Mouse (Mus musculus): ENCODE measurements around the gene Pde4c. TPM values are rescaled to one million over a fixed set of nuclear protein-coding genes. Genes with fewer than 3 reads are reported as not detected.

The Pde4c gene
- total and polyA plus RNA-seq, 3 experiments: 0.65 to 3.0 TPM; not detected in 1

DNA sequence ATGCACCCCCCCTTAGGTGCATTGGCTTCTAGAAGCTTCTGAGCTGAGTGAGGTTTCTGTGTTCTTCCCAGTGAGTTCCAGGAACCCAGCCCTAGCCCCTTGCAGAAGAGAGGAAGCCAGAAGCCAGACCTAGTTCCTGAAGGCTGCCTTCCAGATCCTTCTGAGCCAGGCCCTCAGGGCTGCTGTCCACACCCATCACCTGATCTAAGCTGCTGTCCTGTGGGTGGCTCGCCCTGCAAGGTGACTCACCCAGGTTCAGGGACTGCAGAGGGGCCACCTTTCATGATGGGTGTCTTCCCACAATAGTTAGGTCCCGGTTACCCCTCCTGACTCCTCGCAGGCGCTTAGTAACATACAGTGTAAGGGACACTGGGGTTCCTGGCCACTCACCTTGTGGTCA lies 44.1 kb upstream of the Pde4c start:
- H3K27ac ChIP-seq (ENCODE audit: control insufficient read depth, low read depth, low read length): no peak overlapping the region
- DNase-seq (ENCODE audit: low read depth, low spot score): no peak
- no peak overlapping the region for H3K9ac ChIP-seq (ENCODE audit: control insufficient read depth, low read depth, low read length, poor library complexity, severe bottlenecking)
- no peaks in the 10 kb centered on the region for H3K9me3 ChIP-seq (replicated peaks; ENCODE audit: insufficient read depth, low read length)
- H3K27me3 ChIP-seq (ENCODE audit: control insufficient read depth in 1 of 2, insufficient read depth in 2 of 2, low read length in 2 of 2): peaks cover 0 to 1% of the 10 kb centered on the region in 2 experiments; a peak in 1 of 4 replicates
- H3K79me2 ChIP-seq (ENCODE audit: control insufficient read depth, insufficient read depth, low read length, poor library complexity): peaks cover 14% of the 10 kb centered on the region
- TF ChIP-seq POLR2A (IDR thresholded peaks at IDR 0.05; ENCODE audit: control insufficient read depth in 1 of 2, insufficient read depth in 1 of 2, low read depth in 1 of 2, low read length in 2 of 2, poor library complexity in 1 of 2): 0 out of 4 replicates have a peak, but pooled peaks of 1 of the 2 experiments have one; percentile 4
- TF ChIP-seq TBP (IDR thresholded peaks at IDR 0.05; ENCODE audit: low read depth, low read length): no peak
- H3K36me3 ChIP-seq (ENCODE audit: control insufficient read depth in 1 of 2, insufficient read depth in 2 of 2, low read length in 2 of 2): peaks cover 0 to 10% of the 10 kb centered on the region in 2 experiments; a peak in 2 of 4 replicates
- H3K4me3 ChIP-seq (ENCODE audit: control insufficient read depth in 1 of 2, insufficient read depth in 1 of 2, low read depth in 2 of 2, low read length in 2 of 2): no peak overlapping the region
- peaks cover 2 to 11% of the 10 kb centered on the region in 2 experiments; a peak in 3 of 4 replicates for H3K4me1 ChIP-seq (ENCODE audit: control insufficient read depth in 1 of 2, insufficient read depth in 2 of 2, low read length in 2 of 2)

- H3K27ac ChIP-seq (ENCODE audit: control insufficient read depth, low read depth, low read length): no peak overlapping the region
- no peak for DNase-seq (ENCODE audit: low read depth, low spot score)
- peaks cover 2 to 5% of the 10 kb centered on the region in 2 experiments; a peak in 2 of 4 replicates for H3K4me1 ChIP-seq (ENCODE audit: control insufficient read depth in 1 of 2, insufficient read depth in 2 of 2, low read length in 2 of 2)
- H3K4me3 ChIP-seq (ENCODE audit: control insufficient read depth in 1 of 2, insufficient read depth in 1 of 2, low read depth in 2 of 2, low read length in 2 of 2): no peak overlapping the region
- H3K27me3 ChIP-seq (ENCODE audit: control insufficient read depth in 1 of 2, insufficient read depth in 2 of 2, low read length in 2 of 2): peaks cover 0 to 3% of the 10 kb centered on the region in 2 experiments; a peak in 3 of 4 replicates
- no peaks in the 10 kb centered on the region for H3K9me3 ChIP-seq (replicated peaks; ENCODE audit: insufficient read depth, low read length)
- peaks cover 8% of the 10 kb centered on the region for H3K79me2 ChIP-seq (ENCODE audit: control insufficient read depth, insufficient read depth, low read length, poor library complexity)
- TF ChIP-seq POLR2A (IDR thresholded peaks at IDR 0.05; ENCODE audit: control insufficient read depth in 1 of 2, insufficient read depth in 1 of 2, low read depth in 1 of 2, low read length in 2 of 2, poor library complexity in 1 of 2) (no peak), USF2 (IDR thresholded peaks at IDR 0.05; ENCODE audit: borderline replicate concordance in 1 of 2, insufficient read depth in 1 of 2, low read depth in 1 of 2, low read length in 2 of 2) (no peak), CHD2 (IDR thresholded peaks at IDR 0.05; ENCODE audit: low read length) (no peak), BHLHE40 (IDR thresholded peaks at IDR 0.05; ENCODE audit: borderline replicate concordance, low read depth, low read length) (no peak), RCOR1 (IDR thresholded peaks at IDR 0.05; ENCODE audit: low read depth, low read length) (no peak), RAD21 (IDR thresholded peaks at IDR 0.05; ENCODE audit: low read depth, low read length) (no peak), MYC (IDR thresholded peaks at IDR 0.05; ENCODE audit: low read depth, low read length) (no peak), SMC3 (IDR thresholded peaks at IDR 0.05; ENCODE audit: low read depth, low read length) (no peak), MXI1 (IDR thresholded peaks at IDR 0.05; ENCODE audit: low read depth, low read length) (no peak), GABPA (IDR thresholded peaks at IDR 0.05; ENCODE audit: low read depth, low read length) (no peak), UBTF (IDR thresholded peaks at IDR 0.05; ENCODE audit: borderline replicate concordance, insufficient read depth, low read depth, low read length) (no peak), MYB (IDR thresholded peaks at IDR 0.05; ENCODE audit: low read depth, low read length) (no peak), E2F4 (IDR thresholded peaks at IDR 0.05; ENCODE audit: borderline replicate concordance, low read depth, low read length) (no peak), NELFE (IDR thresholded peaks at IDR 0.05; ENCODE audit: low read depth, low read length) (no peak), TBP (IDR thresholded peaks at IDR 0.05; ENCODE audit: low read depth, low read length) (no peak), ZNF384 (IDR thresholded peaks at IDR 0.05; ENCODE audit: low read depth, low read length) (no peak), ZMIZ1 (IDR thresholded peaks at IDR 0.05; ENCODE audit: low read depth, low read length) (no peak), GATA1 (IDR thresholded peaks at IDR 0.05; ENCODE audit: low read depth, low read length) (no peak), HCFC1 (IDR thresholded peaks at IDR 0.05; ENCODE audit: low read depth, low read length) (no peak)
- H3K36me3 ChIP-seq (ENCODE audit: control insufficient read depth in 1 of 2, insufficient read depth in 2 of 2, low read length in 2 of 2): peaks cover 0 to 4% of the 10 kb centered on the region in 2 experiments; a peak in 2 of 4 replicates
- H3K9ac ChIP-seq (ENCODE audit: control insufficient read depth, low read depth, low read length, poor library complexity, severe bottlenecking): no peak overlapping the region
Measured at GRCm38 (mm10) chr8:70680039-70680438, 43.5 kb upstream of the Pde4c start.
